Mouse (Mus musculus): ENCODE results near the gene Mpg.

Gene Mpg

GRCm38 (mm10) chr11:32231125-32231524 is 4.8 kb downstream of the Mpg start:
- no peak for DNase-seq (ENCODE audit: low spot score)

DNA sequence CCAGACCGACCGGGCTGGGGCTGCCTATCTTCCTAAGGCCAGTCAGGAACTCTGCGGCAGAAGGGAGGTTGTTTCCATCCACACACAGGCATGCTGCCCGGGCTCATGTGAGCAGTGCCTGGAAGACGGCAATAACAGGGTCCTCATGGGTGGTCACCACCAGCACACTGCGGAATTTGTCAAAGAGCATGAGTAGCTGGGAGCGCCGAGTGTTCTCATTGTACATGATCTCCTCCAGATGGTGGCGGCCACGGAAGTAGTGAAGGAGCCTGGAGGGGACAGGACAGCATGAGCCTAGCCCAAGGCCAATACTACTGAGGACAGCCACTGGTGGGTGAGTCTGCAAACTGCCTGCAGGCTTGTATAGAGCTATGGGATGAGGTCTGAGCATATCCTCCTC is 6.5 kb downstream of the Mpg start:
- no peak for DNase-seq (ENCODE audit: low spot score)

DNA sequence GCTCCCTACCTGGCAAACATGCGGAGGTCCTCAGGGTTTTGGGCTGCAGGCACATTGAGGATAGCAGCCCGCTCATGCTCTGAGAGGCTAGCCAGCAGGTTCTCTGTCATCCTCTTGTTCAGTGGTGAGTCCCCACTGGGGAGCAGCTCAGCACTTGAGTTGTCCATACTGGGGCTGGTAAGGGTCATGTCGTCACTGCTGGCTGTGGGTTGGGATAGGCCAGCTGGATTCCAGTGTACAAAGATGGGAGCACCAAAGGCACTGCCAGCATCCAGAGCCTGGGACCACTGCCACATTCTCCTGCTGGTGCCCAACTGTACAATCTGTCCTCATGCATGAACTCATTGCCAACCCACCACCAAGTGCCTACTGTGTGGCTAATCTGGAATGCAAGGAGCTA is 7.6 kb downstream of the Mpg start:
- no peak for DNase-seq (ENCODE audit: low spot score)

DNA sequence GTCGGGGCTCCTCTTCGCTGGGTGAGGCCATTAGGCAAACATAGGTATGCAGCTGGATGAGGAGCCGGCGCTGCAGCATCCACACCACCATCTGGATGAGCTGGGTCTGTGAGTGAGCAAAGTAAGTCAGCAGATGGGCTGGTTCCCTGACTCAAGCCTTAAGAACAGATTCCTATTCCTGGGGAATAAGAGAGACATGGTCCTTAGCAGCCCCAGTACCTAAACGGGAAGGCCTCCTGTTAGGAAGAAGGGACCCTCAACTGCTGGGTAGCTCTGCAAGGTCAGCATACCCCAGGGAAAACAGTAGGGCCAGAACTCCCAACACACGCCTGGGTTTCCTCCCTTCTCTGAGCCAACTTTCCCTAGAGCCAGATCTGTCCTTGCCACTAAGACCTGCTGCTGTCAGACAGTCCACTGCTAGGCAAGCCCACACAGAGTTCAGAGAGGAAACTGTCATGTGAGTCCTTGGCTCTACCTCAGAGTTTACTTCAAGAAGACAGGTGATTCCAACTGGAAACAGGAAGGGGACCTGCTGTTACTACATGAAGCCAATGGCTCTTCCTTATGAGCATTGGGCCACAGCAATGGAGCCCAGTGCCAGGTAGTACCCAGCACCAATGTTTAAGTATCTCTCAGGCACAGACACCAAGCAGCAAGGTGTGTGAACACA is 8.6 kb downstream of the Mpg start:
- no peak for DNase-seq (ENCODE audit: low spot score)

GRCm38 (mm10) chr11:32235646-32236045 is 9.3 kb downstream of the Mpg start:
- no peak for DNase-seq (ENCODE audit: low spot score)

DNA sequence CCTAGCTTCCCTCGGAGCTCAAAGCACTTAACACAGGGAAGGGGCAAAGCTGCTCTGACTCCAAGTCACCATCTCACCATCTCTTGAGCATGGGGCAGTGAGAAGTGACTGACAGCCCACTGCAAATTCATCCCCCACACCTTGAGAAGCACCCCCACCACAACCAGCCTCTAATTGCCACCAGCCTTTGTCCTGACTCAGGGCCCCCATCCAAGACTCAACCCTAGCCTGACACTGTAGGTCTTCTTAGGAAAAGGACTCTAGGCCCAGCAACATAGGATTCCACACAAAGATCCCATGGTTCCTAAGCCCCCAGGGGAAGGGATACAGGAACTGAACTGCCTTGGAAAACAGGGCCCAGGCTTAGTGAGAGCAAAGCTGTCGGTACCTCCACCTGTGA is 9.8 kb downstream of the Mpg start:
- no peak for DNase-seq (ENCODE audit: low spot score)

GRCm38 (mm10) chr11:32236712-32237410 is 10.6 kb downstream of the Mpg start:
- DNase-seq (ENCODE audit: low spot score), result no peak

DNA sequence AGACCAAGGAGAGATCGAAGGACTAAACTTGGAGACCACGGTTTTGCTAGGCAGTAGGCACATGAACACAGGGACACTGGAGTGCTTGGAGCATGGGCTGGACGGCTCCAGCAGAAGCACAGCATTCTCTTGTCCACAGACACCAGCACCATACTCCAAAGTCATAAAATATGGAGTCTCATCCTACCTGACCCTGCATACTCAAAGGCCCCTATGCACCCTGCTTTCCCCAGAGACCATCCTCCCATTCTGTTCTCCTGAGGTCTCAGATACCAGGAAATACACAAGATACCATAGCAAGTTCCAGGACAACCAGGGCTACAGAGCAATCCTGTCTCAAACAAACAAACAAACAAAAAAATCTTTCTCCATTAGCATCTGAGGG is 11.1 kb downstream of the Mpg start:
- no peak for DNase-seq (ENCODE audit: low spot score)

DNA sequence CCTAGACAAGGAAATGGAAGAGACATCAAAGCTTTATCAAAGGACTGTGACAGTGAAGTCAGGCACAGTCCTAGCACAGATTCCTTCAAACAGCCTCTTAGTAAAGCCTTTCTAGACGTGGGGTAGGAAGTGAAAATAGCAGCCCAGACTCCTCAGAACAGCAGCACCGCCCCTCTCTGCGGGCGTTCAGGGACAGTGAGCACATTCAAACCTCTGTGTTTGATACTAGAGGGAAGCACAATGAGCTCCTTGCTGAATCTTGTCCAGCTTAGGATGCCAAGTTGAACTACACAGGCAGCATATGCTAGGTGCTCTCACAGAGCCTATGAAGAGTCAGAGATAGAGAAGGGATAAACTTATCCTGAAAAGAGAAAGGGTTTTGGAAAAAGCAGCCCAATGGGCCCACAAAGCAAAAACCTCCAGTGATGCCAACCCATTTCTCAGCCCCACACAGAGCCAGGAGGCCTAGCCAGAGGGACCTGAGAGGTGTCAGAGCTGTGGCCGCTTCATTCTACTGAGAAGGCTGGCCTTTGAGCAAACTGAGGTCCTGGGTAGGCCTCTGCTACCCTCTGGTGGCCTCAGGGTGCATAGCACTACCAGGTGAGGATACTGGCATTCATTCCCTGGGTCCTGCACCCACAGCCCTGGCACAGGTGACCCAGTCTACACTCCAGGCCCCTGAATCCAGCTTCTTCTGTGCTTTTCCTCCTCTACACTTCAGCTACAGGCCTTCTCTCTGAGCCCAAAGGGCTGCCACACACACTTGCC is 12.0 kb downstream of the Mpg start:
- DNase-seq (ENCODE audit: low spot score), result no peak

DNA sequence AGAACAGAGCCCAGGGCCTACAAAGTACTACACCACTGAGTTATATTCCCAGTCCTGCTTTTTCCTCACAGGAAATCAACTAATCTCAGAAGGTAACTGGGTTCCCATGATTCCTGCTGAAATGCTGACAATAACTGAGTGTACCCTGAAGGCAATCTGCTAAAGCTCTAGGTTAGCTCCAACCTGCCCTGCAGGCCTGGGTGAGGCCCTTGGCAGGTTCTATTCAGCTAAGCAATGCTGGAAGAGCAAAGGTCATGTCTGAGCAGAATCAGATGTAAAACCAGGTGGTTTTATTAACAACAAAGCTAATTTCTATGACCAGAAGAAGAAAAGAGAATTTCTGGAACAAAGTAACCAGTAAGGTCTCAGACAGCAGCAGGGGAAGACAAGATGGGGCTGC is 15.1 kb downstream of the Mpg start:
- DNase-seq (ENCODE audit: low spot score), result no peak

DNA sequence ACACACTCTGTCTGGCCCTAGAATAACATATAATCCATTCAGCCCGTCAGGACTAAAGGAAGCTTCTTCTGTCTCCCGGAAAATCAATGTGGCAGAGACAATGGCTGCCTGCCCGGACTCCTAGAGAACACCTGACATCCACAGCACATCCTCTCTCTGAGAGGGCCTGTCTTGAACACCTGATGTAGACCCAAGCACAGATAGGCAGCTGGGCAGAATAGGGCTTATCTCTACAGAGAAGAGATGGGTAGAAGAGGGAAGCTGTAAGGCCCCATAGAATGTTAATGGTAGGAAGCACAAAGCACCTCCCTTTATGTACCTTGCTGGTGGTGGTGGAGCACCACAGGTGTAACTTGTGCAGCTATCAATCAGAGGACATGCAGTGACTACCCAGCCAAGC is 15.9 kb downstream of the Mpg start:
- no peak for DNase-seq (ENCODE audit: low spot score)

DNA sequence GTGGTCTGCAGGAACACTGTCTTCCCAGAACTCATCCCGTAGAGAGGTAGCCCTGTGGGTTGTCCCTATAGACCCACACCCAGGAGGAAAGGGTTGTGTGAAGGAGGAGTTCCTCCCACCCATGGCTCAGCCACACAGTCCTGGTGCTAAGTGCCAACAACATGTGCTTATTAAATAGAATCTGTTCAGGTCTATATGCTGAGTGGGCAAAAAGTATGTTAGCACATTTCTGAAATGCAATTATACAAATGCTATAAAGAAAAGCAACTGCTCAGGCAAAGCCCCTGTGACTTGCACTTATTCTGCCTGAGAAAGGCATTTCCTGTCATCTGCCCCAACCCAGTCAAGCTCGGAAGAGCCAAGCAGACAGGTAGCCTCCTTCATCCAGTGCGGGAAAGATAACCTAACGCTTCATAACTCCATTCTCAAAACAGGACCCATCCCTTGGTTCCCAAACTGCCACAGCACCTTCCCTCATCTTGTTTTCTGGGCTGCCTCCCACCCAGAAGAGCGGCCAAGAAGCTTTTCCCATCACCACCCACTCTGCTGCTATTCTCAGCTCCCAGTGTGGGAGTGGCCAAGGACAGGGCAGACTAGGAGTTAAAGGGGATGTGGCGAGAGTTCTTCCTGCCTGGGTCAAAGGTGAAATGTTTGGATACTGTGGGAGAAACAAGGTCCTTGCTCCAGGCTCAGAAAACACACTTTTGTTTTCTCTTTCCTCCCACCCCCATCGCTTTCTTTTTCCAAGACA is 17.1 kb downstream of the Mpg start:
- DNase-seq (ENCODE audit: low spot score), result no peak

DNA sequence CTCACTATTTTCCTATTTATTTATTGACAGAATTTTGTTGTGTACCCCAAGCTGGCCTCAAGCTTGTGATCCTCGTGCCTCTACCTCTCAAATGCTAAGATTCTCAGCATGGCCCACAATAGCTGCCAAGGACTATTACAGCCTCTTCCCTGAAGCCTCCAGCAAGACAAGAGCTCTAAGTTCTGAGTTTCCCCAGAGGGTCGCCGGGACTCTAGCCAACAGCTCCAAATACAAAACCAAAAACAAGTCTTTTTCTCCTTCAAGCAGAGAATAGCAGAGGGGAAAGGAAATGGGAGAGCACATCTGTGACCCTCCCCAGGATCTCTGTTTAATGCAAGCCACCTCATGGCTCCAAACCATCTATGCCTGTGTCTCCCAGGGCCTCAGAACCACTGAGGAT is 17.8 kb downstream of the Mpg start:
- DNase-seq (ENCODE audit: low spot score), result no peak

DNA sequence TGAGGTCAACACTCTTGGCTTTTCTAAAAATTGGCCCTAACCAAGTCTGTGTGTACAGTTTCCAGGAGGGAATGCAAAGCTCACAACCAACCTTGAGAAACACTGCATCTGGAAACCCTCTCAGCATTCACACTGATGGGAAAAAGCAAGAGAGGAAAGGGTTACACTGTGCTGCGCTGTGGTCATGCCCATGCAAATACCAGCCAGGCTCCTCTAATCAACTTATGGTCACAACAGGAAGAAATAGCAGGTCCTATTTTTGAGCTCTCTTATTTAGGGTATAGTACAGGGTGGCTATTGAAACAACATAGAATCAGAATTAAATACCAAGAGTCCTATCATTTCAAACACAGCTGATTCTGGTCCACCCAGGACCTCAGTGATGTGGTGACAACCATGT is 18.3 kb downstream of the Mpg start:
- no peak for DNase-seq (ENCODE audit: low spot score)

- no peak for DNase-seq (ENCODE audit: low spot score)
Observed at GRCm38 (mm10) chr11:32245614-32246013, 19.3 kb downstream of the Mpg start.

- no peak for DNase-seq (ENCODE audit: low spot score)
Observed at GRCm38 (mm10) chr11:32247068-32247467, 20.8 kb downstream of the Mpg start.

DNA sequence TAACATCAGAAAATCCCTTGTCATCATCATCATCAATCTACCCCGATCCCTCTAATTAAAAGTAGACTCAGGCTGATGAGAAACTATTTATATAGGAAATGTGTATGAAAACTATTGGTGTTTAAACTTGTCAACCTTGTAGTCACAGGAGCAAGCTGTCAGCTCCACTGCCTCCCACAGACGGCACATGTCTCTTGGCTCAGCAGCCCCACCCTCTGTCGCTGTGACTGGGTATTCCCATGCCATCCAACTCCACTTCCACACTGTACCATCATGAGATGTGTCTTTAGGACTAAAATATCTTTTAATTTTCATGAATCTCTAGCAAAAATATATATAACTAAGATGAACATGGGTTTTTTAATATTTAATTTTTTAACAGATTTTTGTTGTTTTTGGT is 22.0 kb downstream of the Mpg start:
- DNase-seq (ENCODE audit: low spot score), result no peak

GRCm38 (mm10) chr11:32250880-32251763 is 24.8 kb downstream of the Mpg start:
- no peak for DNase-seq (ENCODE audit: low spot score)

- DNase-seq (ENCODE audit: low spot score), result no peak
Observed at GRCm38 (mm10) chr11:32253121-32253520, 26.8 kb downstream of the Mpg start.

DNA sequence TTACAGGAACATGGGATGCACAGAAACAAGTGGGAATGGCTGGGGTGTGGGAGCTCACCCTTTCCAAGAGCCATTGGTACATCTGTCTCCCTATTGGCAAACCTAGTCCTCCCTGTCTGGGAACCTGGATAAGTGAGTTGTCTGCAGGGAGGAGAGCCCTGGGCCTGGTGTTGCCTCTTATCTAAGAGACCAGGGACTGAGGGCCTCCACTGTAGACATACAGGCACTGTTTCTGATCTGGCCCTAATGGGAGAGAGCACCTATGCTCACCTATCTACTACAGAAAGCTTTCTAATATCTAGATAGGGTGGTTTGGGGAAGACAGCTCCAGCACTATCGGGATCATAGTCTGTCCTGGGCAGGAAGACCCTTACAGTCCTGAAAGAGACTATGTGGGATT is 29.8 kb downstream of the Mpg start:
- DNase-seq (ENCODE audit: low spot score), result no peak

DNA sequence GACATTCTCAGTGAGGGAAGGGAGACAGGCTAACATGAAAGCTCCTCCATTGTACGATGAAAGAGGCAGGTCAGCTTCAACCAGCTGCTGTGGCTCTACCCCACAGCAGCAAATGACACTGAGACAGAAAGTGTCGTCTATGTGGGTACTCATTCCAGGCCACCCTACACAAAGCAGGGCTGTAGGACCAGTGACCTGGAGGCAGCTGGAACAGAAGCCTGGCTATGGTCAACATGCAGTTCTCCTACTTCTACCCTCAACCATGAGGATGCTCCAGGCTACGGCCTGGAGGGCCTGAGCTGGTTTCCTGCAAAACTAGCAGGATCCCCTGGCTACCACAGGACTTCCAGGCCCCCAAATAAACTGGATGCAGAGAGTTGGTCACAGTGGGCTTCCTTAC is 30.3 kb downstream of the Mpg start:
- no peak for DNase-seq (ENCODE audit: low spot score)
